Mouse (Mus musculus) megakaryocyte progenitor cell, adult 5-6 weeks (primary cell): ENCODE results near the gene Fads2. TPM values are rescaled to one million over a fixed set of nuclear protein-coding genes. Genes with fewer than 3 reads are reported as not detected.

ENCODE experiments used
- ATAC-seq: replicated peaks from 2 replicates; pipeline ENCODE4 v1.8.0; 2016; ENCODE audit warnings: mild to moderate bottlenecking, moderate TSS enrichment, inconsistent platforms; ENCODE audit not compliant: poor library complexity
- total RNA-seq, 2 experiments: library from RNA; stranded (forward) in 1 of 2; stranded (reverse) in 1 of 2; fragments of 157-497, 149-512 nt in 1 of 2; fragments of 200-1000 nt in 1 of 2; gene quantifications; 2 replicates each; pipeline versions ENCODE4 v1.2.3 to v1.2.4; 2015 to 2017

Gene Fads2
- total RNA-seq, 2 experiments from 2014 or later, result 6.3 to 10.4 TPM

DNA sequence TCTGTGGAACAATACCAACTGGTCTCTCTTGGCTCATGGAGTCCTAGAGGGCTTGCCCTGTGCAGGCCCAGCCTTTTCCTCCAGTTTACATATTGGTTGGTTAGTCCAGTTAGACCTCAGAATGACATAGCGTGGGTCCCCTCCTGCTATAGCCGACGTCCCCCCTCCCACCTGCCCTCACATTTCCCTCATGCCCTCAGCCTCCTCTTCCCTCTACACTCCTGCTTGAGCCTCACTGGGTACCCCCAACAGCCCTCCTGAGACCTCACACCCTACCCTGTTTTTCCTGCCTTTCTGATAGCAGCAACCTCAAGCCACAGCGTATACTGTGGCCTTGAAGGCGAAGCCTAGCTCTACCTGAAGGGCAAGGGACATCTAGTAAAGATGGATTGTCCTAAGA lies 38.7 kb downstream of the Fads2 start:
- ATAC-seq, result no peak

DNA sequence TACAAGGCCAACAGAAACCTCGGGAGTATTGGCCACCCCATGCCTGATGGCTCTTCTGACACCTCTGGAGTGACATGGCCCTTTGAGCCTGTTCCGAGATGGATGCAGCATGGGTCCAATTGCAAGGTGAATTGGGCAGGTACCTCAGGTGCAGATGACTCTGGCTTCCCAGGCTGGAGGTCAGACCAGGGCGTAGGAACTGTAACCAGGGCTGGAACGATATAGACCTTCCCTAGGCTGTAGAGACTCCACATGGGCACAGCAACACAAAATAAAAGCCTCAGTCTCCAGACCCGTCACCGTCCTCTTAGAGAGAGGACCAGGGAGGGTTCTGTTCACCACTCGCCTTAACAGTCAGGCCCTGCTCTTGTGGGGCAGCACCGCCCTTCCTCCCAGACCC lies 39.3 kb downstream of the Fads2 start:
- no peak for ATAC-seq

- no peak for ATAC-seq
Measured at GRCm38 (mm10) chr19:10061624-10062023, 39.9 kb downstream of the Fads2 start.

DNA sequence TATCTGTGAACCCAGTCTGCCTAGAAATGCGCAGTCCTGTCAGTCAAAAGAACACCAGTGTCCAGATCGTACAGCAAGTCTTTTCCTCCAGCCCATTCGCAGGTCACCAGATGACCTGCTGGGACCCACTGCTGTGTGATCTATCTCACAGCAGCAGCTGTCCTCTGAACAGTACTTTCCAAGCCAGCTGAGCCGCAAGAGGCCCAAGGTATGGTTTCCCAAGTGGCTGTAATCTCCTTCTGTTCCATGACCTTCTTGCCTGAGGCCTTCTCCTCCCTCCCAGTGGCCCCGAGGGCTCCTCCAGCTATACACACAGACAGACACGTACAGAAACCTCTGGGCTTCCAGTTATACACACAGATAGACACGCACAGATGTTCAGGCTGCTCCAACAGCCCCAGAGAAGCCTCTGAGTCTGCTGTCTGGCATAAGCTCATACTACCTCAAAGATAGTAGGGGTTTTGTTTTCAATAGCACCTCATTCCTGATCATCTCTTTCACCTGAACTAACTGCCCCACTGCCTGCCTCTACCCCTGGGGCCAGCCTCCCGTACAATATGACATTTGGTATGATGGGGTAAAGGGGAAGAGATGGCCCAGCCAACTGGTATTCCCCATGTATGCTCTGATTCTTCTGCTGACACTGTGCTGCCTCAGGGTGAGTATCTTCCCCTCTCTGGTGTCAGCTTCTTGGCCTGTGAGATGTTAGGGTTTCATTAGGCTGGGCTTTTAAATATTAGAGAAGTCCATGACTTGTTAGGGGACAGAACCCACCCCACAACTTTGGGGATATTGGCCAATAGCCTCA lies 40.6 kb downstream of the Fads2 start:
- ATAC-seq, result peak; percentile 14

GRCm38 (mm10) chr19:10059911-10060567 lies 41.5 kb downstream of the Fads2 start:
- peak; percentile 56 for ATAC-seq

GRCm38 (mm10) chr19:10058876-10059427 lies 42.6 kb downstream of the Fads2 start:
- no peak for ATAC-seq

DNA sequence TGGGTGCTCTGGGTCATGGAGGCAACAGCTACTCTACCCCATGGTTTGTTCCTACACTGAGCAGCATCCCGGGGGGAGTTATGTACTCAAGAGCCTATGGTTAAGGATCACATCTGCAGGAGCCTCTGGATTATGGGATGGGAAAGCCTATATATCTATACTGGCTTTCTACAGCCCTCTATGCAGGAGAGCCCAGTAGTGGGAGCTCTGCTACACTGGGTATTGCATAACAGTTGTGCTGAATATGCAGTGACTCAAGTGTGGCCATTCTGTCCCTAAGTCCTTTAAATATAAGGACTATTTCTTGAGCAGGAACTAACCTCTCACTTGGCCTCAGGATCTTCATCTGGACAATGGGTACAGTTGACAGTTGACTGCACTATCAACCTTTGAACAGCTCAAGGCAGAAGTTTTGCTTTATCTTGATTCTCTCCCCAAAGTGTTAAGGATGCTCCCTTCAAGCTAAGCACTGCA lies 43.2 kb downstream of the Fads2 start:
- ATAC-seq, result no peak

GRCm38 (mm10) chr19:10057486-10058351 lies 43.8 kb downstream of the Fads2 start:
- no peak for ATAC-seq

- ATAC-seq, result no peak
Measured at GRCm38 (mm10) chr19:10056686-10057085, 44.9 kb downstream of the Fads2 start.

DNA sequence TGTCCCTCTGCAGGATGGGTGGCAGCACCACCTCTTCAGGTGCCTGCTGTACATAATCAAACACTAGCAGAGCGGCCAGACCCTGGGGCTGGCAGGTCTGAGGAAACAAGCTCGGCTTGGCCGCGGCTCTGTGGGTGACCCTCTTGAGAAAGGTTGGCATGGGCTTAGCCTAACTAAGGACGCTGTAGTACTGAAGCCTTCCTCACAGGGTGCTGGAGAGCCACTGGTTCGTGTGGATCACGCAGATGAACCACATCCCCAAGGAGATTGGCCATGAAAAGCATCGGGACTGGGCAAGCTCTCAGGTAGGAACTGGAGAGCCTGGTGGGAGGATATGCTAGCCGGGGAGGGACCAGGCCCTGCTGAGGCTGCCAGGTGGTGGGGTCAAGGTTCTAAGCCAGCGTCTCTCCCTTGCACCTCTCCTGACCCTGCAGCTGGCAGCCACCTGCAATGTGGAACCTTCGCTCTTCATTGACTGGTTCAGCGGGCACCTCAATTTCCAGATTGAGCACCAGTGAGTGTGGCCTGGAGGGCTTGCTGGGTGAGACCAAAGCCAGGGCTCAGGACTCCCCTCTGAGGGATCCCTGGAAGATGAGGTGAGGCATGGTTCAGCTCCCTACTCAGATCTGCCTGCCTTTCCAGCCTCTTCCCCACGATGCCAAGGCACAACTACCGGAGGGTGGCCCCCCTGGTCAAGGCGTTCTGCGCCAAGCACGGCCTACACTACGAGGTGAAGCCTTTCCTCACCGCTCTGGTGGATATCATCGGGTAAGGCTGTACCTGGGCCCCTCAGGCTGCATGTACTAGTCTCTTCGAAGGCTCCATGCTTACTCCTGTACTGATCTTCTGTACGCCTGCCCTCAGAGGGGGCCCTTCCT lies 45.5 kb downstream of the Fads2 start:
- no peak for ATAC-seq

DNA sequence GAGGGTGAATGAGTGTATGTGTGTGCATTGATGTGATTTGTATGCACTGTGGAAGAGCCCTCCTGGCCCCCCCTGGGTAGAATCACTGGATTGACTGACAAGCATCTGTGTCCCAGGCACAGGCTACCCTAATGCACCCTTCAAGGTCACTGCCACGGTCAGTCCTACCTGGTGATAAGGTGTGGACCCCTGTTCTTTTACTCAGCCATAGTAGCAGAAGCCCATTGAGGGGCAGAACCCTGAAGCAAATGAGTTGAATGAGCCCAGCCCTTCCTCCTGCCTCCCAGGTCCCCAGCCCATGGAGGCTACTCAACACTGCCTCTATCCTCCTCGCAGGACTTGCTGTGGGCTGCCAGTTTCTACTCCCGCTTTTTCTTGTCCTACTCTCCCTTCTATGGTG lies 46.3 kb downstream of the Fads2 start:
- ATAC-seq, result no peak

- ATAC-seq, result no peak
Measured at GRCm38 (mm10) chr19:10054361-10055075, 47.0 kb downstream of the Fads2 start.

GRCm38 (mm10) chr19:10053692-10054260 lies 47.8 kb downstream of the Fads2 start:
- no peak for ATAC-seq

- ATAC-seq, result peak; percentile 44
Measured at GRCm38 (mm10) chr19:10052698-10053097, 48.8 kb downstream of the Fads2 start.

DNA sequence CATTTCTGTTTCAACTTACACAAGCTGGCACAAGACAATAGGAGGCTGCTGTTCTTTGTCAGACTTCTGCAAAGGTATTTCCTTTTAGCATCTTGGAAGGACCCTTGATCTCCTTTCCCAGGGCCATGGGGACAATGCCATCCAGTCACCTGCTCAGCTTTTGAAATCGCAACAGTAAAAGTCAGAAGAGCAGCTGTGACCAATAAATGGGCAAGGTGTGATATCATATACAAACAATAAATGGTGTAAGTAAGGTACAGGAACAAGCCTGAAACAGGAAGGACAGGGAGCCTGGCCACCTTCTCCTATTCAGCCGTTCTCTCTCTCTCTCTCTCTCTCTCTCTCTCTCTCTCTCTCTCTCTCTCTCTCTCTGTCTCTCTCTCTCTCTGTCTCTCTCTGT lies 51.1 kb downstream of the Fads2 start:
- ATAC-seq, result no peak

DNA sequence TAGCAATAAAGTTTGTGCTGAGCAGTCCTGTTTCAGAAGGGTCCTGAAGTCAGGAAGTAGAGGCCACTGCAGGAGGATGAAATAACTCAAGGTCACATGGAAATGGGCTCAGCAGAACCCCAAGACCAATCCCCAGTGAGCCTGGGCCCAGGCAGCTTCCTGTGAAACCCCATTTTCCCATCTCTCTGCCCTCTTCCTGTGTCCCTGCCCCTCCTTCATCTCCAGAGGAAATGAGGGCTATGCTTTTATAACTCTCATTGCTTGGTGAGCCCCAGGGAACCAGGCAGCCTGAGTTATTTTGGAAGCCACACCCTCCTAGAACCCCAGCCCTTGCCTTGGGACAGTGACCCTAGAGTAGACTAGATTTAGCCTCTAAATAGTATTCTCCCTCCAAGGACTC lies 52.0 kb downstream of the Fads2 start:
- ATAC-seq, result no peak

DNA sequence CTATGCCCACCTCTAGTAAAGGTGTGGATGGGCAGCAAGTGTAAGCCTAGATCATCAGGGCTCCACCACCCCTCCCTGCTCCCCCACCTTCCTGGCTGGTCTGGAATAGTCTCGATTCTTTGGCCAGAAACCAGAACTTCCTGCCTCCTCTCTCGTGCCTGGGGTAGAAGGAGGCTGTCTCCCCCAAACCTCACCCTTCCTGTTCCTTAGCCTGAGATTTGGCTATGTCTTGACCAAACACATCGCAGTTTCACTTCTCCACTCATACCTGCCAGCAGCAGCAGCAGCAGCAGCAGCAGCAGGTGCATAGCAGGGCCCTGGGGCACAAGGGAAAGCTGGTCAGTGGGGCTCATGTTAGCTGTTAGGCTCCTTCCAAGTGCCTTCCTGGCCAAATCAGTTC lies 54.6 kb downstream of the Fads2 start:
- peak; percentile 57 for ATAC-seq

DNA sequence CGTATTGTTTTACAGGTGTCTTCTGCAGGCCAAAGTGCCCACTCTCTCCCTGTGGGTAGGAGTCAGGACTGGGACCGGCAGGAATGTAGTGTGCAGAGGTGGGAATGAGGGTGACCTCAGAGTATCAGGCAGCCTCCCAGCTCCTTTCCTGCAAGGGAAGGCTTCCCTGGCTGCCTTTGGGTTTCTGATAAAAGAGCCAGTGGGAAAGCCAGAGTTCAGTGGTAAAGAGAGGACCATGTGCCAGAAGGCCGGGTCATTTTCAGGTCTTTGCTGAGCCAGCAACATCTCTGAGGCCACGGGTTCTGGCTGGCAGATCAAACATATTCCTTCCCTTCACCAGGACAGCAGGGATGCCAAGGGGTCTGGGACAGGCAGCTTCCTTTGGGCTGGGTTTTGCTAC lies 55.2 kb downstream of the Fads2 start:
- ATAC-seq, result no peak

DNA sequence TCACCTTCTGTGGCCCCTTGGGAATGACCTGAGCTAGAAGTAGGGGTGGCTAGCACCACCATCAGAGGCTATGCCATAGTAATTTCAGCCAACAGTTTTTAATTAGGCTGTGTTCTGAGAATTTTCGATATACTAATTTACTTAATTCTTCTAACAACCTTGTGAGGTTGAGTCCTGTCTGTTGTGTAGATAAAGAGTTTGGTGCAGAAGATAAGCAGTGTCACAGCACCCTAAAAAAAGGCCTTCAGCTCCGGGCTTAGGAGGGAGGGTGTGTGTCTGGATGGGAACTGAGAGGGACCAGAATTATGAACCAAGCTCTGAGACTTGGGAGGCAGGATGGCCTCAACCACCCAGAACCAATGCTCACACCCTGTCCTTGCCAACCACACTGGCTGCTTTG lies 55.8 kb downstream of the Fads2 start:
- ATAC-seq, result peak; percentile 58
